ENCODE assay signal across 24 mouse cellular contexts in genomic region chr13:35612506-35612905, GRCm38 (mm10).
"Had no signal": no experiment of that assay in that cellular context is flagged by ENCODE, and none has a peak within 500 bp of the region (broad histone marks: within the 10 kb centered on the region; RNA-seq: fewer than 3 reads in every experiment).

No protein-coding gene starts in this region.

- H3K27me3 ChIP-seq: hindbrain, embryonic 12.5 days; intestine, embryonic 15.5 days; limb, embryonic 12.5 days; liver, embryonic 15.5 days had no signal

- H3K27ac ChIP-seq: hindbrain, embryonic 10.5 days; hindbrain, embryonic 12.5 days; hindbrain, embryonic 14.5 days; intestine, embryonic 15.5 days; layer of hippocampus, adult 2 months; left cerebral cortex, adult 2 months; limb, embryonic 10.5 days; limb, embryonic 12.5 days; liver, embryonic 15.5 days had no signal

- ATAC-seq: hindbrain, embryonic 16.5 days; inflammation-experienced regulatory T-cells, adult 6 months; intestine, embryonic 15.5 days; intestine, postnatal 0 days had no signal

- H3K4me2 ChIP-seq: heart, embryonic 11.5 days; hindbrain, embryonic 12.5 days; hindbrain, embryonic 14.5 days; intestine, embryonic 15.5 days; limb, embryonic 12.5 days; liver, embryonic 15.5 days had no signal

- H3K4me3 ChIP-seq: gastrocnemius, adult 2 months; hindbrain, embryonic 10.5 days; hindbrain, embryonic 12.5 days; intestine, embryonic 15.5 days; layer of hippocampus, adult 2 months; left cerebral cortex, adult 2 months; limb, embryonic 10.5 days; limb, embryonic 12.5 days; liver, embryonic 15.5 days had no signal

- H3K9me3 ChIP-seq: hindbrain, embryonic 10.5 days; hindbrain, embryonic 12.5 days; intestine, embryonic 15.5 days; limb, embryonic 10.5 days; limb, embryonic 12.5 days; liver, embryonic 15.5 days had no signal

- H3K9ac ChIP-seq: hindbrain, embryonic 12.5 days; hindbrain, embryonic 14.5 days; intestine, embryonic 15.5 days; limb, embryonic 12.5 days; liver, embryonic 15.5 days had no signal

- H3K36me3 ChIP-seq: hindbrain, embryonic 10.5 days; hindbrain, embryonic 12.5 days; intestine, embryonic 15.5 days; limb, embryonic 10.5 days; limb, embryonic 12.5 days; liver, embryonic 15.5 days had no signal

- H3K4me1 ChIP-seq: hindbrain, embryonic 10.5 days; hindbrain, embryonic 12.5 days; intestine, embryonic 15.5 days; limb, embryonic 10.5 days; limb, embryonic 12.5 days had no signal

- DNase-seq: gastrocnemius, postnatal 10 days; gastrocnemius, postnatal 25 days; heart, postnatal 10 days; heart, postnatal 4 days; kidney, adult 18-20 months; kidney, adult 8-10 months; kidney, postnatal 10 days; kidney, postnatal 25 days; kidney, postnatal 4 days; lung, adult 18-20 months had no signal
